Mouse (Mus musculus): ENCODE measurements at regions not wholly inside any gene's neighbourhood (a gene's known extent, or its start where the extent isn't known, plus 50 kb on each side); places are given as distances from the start of the nearest gene placed in this dataset.

DNA sequence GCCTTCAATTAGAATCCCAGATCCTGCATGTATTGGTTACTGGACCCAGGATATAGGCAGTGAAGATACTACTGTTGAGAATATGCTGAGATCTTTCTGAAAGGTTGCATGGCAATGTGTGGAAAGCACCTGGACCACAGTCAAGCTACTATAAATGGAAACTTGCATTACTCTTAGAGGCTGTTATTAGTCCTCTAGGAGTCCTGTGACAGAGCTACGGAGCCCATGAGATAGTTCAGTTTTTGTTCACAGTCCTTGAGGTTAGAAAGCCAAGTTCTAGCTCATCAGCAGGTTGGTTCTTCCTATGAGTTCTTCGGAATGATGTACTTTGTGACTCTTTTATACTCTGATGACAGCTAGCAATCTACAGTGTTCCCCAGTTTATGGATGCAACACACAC, 84.0 kb downstream of the Gpr65 start:
- Histone ChIP-seq H3K4me1 (ENCODE audit: control insufficient read depth in 2 of 2, insufficient read depth in 2 of 2, low read length in 2 of 2) (no peaks in the 10 kb centered on the region), H3K9ac (ENCODE audit: low read length) (no peak overlapping the region), H3K27ac (replicated peaks in 1 of 2; ENCODE audit: control insufficient read depth in 1 of 2, insufficient read depth in 1 of 2, low read depth in 2 of 2, low read length in 2 of 2) (no peak overlapping the region), H3K36me3 (ENCODE audit: control insufficient read depth, insufficient read depth, low read length) (no peaks in the 10 kb centered on the region), H3K27me3 (ENCODE audit: control insufficient read depth, insufficient read depth, low read length) (no peaks in the 10 kb centered on the region), H3K4me2 (ENCODE audit: low read length) (no peak overlapping the region), H3K4me3 (ENCODE audit: control insufficient read depth in 1 of 2, insufficient read depth in 1 of 2, low read depth in 1 of 2, low read length in 2 of 2) (no peak overlapping the region), H3K9me3 (ENCODE audit: control insufficient read depth, low read length) (no peaks in the 10 kb centered on the region)
- 77% methylated on average over 2 of the region's 2 CpGs for WGBS
- no peak for ATAC-seq (ENCODE audit: insufficient number of reproducible peaks, insufficient read depth, low FRiP score, low read depth)

DNA sequence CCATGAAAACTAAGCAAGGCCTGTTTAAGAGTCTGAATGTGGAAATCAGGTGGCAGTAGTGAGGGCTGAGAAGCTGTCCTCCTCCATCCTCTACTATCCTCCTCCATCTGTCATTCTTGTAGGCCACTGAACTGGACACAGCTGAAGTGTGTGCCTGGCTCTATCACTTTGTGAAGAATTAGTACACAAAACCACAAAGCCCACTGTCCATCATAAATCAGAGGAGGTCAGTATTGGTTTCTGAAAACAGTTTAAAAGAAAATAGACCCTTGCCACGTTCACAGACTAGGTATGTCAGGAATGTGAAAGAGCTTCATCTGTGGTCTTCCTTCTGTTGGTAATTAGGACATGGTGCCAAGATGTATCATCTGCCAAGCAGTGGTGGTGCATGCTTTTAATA, 86.1 kb downstream of the Gpr65 start:
- Histone ChIP-seq H3K4me1 (ENCODE audit: control insufficient read depth in 2 of 2, insufficient read depth in 2 of 2, low read length in 2 of 2) (no peaks in the 10 kb centered on the region), H3K4me3 (ENCODE audit: control insufficient read depth in 1 of 2, insufficient read depth in 1 of 2, low read depth in 1 of 2, low read length in 2 of 2) (no peak overlapping the region), H3K9ac (ENCODE audit: low read length) (no peak overlapping the region), H3K27me3 (ENCODE audit: control insufficient read depth, insufficient read depth, low read length) (no peaks in the 10 kb centered on the region), H3K36me3 (ENCODE audit: control insufficient read depth, insufficient read depth, low read length) (no peaks in the 10 kb centered on the region), H3K27ac (replicated peaks in 1 of 2; ENCODE audit: control insufficient read depth in 1 of 2, insufficient read depth in 1 of 2, low read depth in 2 of 2, low read length in 2 of 2) (no peak overlapping the region), H3K4me2 (ENCODE audit: low read length) (no peak overlapping the region), H3K9me3 (ENCODE audit: control insufficient read depth, low read length) (no peaks in the 10 kb centered on the region)
- 65% methylated on average over 1 of the region's 1 CpGs for WGBS
- no peak for ATAC-seq (ENCODE audit: insufficient number of reproducible peaks, insufficient read depth, low FRiP score, low read depth)

DNA sequence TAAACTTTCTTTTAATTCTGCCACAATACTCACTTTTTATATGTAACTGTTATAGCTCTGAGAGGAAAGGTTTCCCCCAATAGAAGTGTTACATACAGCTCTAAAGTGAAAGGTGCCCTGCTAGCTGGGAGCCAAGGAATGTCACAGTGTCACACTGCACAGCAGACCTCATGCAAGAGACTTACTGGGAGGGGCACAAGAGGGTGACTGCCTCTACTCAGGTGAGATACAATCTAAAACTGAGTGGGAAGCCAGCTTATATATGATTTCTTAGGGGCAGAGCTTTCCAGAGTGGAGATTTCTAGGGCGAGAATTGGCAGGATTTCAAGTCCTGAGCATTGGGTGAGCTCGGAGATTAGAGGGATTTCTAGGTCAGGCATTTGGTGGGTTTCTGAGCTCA, 99.1 kb downstream of the Gpr65 start:
- Histone ChIP-seq H3K27ac (replicated peaks in 1 of 2; ENCODE audit: control insufficient read depth in 1 of 2, insufficient read depth in 1 of 2, low read depth in 2 of 2, low read length in 2 of 2) (no peak overlapping the region), H3K36me3 (ENCODE audit: control insufficient read depth, insufficient read depth, low read length) (no peaks in the 10 kb centered on the region), H3K4me3 (ENCODE audit: control insufficient read depth in 1 of 2, insufficient read depth in 1 of 2, low read depth in 1 of 2, low read length in 2 of 2) (no peak overlapping the region), H3K4me1 (ENCODE audit: control insufficient read depth in 2 of 2, insufficient read depth in 2 of 2, low read length in 2 of 2) (peaks cover 4 to 9% of the 10 kb centered on the region in 2 experiments), H3K4me2 (ENCODE audit: low read length) (no peak overlapping the region), H3K9me3 (ENCODE audit: control insufficient read depth, low read length) (no peaks in the 10 kb centered on the region), H3K9ac (ENCODE audit: low read length) (no peak overlapping the region), H3K27me3 (ENCODE audit: control insufficient read depth, insufficient read depth, low read length) (no peaks in the 10 kb centered on the region)
- 37% methylated on average over 2 of the region's 2 CpGs for WGBS
- no peak for ATAC-seq (ENCODE audit: insufficient number of reproducible peaks, insufficient read depth, low FRiP score, low read depth)

DNA sequence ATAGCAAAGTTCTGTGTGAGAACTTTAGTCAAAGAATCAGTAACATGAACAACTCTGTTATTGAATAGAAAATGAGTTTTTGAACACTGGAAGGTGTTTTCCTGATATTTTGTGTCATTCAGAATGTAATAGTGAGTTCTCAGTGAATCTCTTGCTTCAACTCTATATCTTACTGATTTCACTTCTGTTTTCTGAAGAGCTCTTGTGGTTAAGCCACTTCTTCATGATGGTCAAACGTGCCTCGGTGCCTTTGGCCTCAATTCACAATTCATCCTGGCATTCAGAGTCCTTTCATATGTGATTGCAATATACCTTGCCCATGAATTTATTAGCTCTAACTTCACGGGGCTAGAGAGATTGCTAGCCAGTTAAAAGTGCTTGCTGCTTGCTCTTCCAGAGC, 102.3 kb downstream of the Gpr65 start:
- WGBS: 78% methylated on average over 3 of the region's 3 CpGs
- H3K4me1 ChIP-seq (ENCODE audit: control insufficient read depth in 2 of 2, insufficient read depth in 2 of 2, low read length in 2 of 2): peaks cover 4 to 9% of the 10 kb centered on the region in 2 experiments
- H3K4me2 ChIP-seq (ENCODE audit: low read length): no peak overlapping the region
- H3K9me3 ChIP-seq (ENCODE audit: control insufficient read depth, low read length): no peaks in the 10 kb centered on the region
- H3K4me3 ChIP-seq (ENCODE audit: control insufficient read depth in 1 of 2, insufficient read depth in 1 of 2, low read depth in 1 of 2, low read length in 2 of 2): no peak overlapping the region
- no peaks in the 10 kb centered on the region for H3K27me3 ChIP-seq (ENCODE audit: control insufficient read depth, insufficient read depth, low read length)
- H3K27ac ChIP-seq (replicated peaks in 1 of 2; ENCODE audit: control insufficient read depth in 1 of 2, insufficient read depth in 1 of 2, low read depth in 2 of 2, low read length in 2 of 2): no peak overlapping the region
- ATAC-seq (ENCODE audit: insufficient number of reproducible peaks, insufficient read depth, low FRiP score, low read depth): no peak
- no peaks in the 10 kb centered on the region for H3K36me3 ChIP-seq (ENCODE audit: control insufficient read depth, insufficient read depth, low read length)
- H3K9ac ChIP-seq (ENCODE audit: low read length): no peak overlapping the region

DNA sequence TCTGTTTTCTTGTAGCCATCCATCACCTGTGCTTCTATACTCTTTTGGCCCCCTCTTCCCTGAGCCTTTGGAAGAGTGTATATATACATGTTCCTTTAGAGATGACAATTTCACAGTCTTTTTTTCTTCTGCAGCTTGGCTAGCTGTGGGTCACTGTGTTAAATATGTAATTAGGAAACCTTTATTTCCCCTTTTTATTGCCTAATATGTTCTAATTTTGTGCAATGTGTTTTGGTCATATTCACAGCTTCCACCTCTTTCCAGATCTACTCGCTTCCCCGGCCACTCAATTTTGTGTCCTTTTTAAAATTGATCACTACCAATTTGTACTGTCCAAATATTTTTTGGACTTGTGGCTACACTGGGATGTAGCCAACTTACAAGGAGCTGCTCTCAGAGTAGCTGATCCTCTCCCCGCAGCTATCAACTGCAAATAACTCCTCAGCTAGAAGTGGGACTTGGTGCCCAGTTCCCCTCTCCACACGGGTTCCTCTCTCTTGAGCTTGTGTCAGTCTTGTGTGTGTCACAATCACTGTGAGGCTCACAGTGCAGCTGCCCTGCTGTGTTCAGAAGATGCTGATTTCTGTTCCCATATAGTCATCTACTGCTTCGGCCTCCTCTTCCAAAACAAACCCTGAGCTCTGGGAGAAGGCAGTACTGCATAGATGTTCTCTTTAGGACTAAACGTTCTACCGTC, 106.9 kb downstream of the Gpr65 start:
- Histone ChIP-seq H3K9ac (ENCODE audit: low read length) (no peak overlapping the region), H3K36me3 (ENCODE audit: control insufficient read depth, insufficient read depth, low read length) (no peaks in the 10 kb centered on the region), H3K4me3 (ENCODE audit: control insufficient read depth in 1 of 2, insufficient read depth in 1 of 2, low read depth in 1 of 2, low read length in 2 of 2) (no peak overlapping the region), H3K4me2 (ENCODE audit: low read length) (no peak overlapping the region), H3K4me1 (ENCODE audit: control insufficient read depth in 2 of 2, insufficient read depth in 2 of 2, low read length in 2 of 2) (peaks cover 4 to 7% of the 10 kb centered on the region in 2 experiments; a peak in 3 of 4 replicates), H3K9me3 (ENCODE audit: control insufficient read depth, low read length) (no peaks in the 10 kb centered on the region), H3K27me3 (ENCODE audit: control insufficient read depth, insufficient read depth, low read length) (no peaks in the 10 kb centered on the region), H3K27ac (replicated peaks in 1 of 2; ENCODE audit: control insufficient read depth in 1 of 2, insufficient read depth in 1 of 2, low read depth in 2 of 2, low read length in 2 of 2) (no peak overlapping the region)
- ATAC-seq (ENCODE audit: insufficient number of reproducible peaks, insufficient read depth, low FRiP score, low read depth): no peak
- 85% methylated on average over 7 of the region's 7 CpGs for WGBS

Data from heart, embryonic 14.5 days (tissue).